Comparison of ENCODE assay signal across 8 mouse cellular contexts in genomic region chr4:135889884-135890283, GRCm38 (mm10). TPM values are rescaled to one million over a fixed set of nuclear protein-coding genes. Genes with fewer than 3 reads are reported as not detected.
A peak's percentile ranks its signal among the peaks of the same experiment; 100 is the strongest.
DNase-seq lines count a peak whose midpoint lies in the region; ATAC-seq lines count a peak whose summit lies in the region.

No protein-coding gene starts in this region.

- peak; percentile 82 for DNase-seq in 416B (ENCODE audit: low read depth)
- DNase-seq in adrenal gland, adult 18-20 months (ENCODE audit: low spot score in 2 of 2), result peak; percentile 73 to 80
- DNase-seq in embryo, embryonic 9.5 days (ENCODE audit: extremely low spot score), result peak; percentile 65
- peak; percentile 85 to 88 for DNase-seq in heart, adult 18-20 months
- DNase-seq in kidney, adult 11 months, result peak; percentile 60
- DNase-seq in limb, embryonic 11.5 days (ENCODE audit: low spot score), result peak; percentile 78

- ATAC-seq in limb, embryonic 11.5 days (ENCODE audit: insufficient number of reproducible peaks, low FRiP score, low TSS enrichment, low read depth), result no peak
- peak; percentile 90 for ATAC-seq in monocyte, adult 5-6 weeks (replicated peaks; ENCODE audit: insufficient number of reproducible peaks, low FRiP score, low TSS enrichment, poor library complexity, severe bottlenecking)
- peak; percentile 81; the same call in 1 of the 2 replicates for ATAC-seq in stomach, embryonic 14.5 days (ENCODE audit: insufficient number of reproducible peaks, insufficient read depth, low FRiP score, low read depth)

- H3K9ac ChIP-seq in limb, embryonic 11.5 days (ENCODE audit: low read length), result no peak overlapping the region
- no peak overlapping the region for H3K9ac ChIP-seq in stomach, embryonic 14.5 days (replicated peaks; ENCODE audit: low read depth, low read length)

- H3K4me2 ChIP-seq in limb, embryonic 11.5 days (ENCODE audit: low read depth, severe bottlenecking), result no peak overlapping the region
- no peak overlapping the region for H3K4me2 ChIP-seq in stomach, embryonic 14.5 days (replicated peaks; ENCODE audit: low read depth, low read length)

- no peaks in the 10 kb centered on the region for H3K27me3 ChIP-seq in limb, embryonic 11.5 days (ENCODE audit: control insufficient read depth, insufficient read depth, low read length)
- H3K27me3 ChIP-seq in stomach, embryonic 14.5 days (ENCODE audit: control insufficient read depth, insufficient read depth, low read length), result no peaks in the 10 kb centered on the region

- no peaks in the 10 kb centered on the region for H3K36me3 ChIP-seq in limb, embryonic 11.5 days (ENCODE audit: control insufficient read depth, insufficient read depth, low read length)
- H3K36me3 ChIP-seq in stomach, embryonic 14.5 days (ENCODE audit: control insufficient read depth, insufficient read depth, low read length), result no peaks in the 10 kb centered on the region

- H3K4me1 ChIP-seq in limb, embryonic 11.5 days (ENCODE audit: control insufficient read depth, insufficient read depth, low read length), result no peaks in the 10 kb centered on the region; the same call in 1 of the 2 replicates
- no peaks in the 10 kb centered on the region for H3K4me1 ChIP-seq in stomach, embryonic 14.5 days (ENCODE audit: control insufficient read depth, insufficient read depth, low read length)

- no peak overlapping the region for H3K4me3 ChIP-seq in limb, embryonic 11.5 days (ENCODE audit: low read depth, low read length)
- H3K4me3 ChIP-seq in stomach, embryonic 14.5 days (ENCODE audit: low read depth, low read length), result no peak overlapping the region

- H3K27ac ChIP-seq in limb, embryonic 11.5 days (replicated peaks; ENCODE audit: low read depth, low read length), result no peak overlapping the region
- H3K27ac ChIP-seq in stomach, embryonic 14.5 days (ENCODE audit: low read length), result no peak overlapping the region

- no peaks in the 10 kb centered on the region for H3K9me3 ChIP-seq in limb, embryonic 11.5 days (ENCODE audit: control insufficient read depth, low read length)
- no peaks in the 10 kb centered on the region for H3K9me3 ChIP-seq in stomach, embryonic 14.5 days (ENCODE audit: control insufficient read depth, low read depth, low read length)

- WGBS in limb, embryonic 11.5 days, result 14% methylated on average over 4 of the region's 4 CpGs
- 5% methylated on average over 4 of the region's 4 CpGs for WGBS in stomach, embryonic 14.5 days

RNA-seq across cellular contexts. Expression of gene Cnr2, which starts 5.3 kb away (rescaled TPM):
- total RNA-seq in adrenal gland, adult 18-20 months (2021), result 1 to 10 TPM in 1 of 2 experiments, under 1 TPM in 1; 0.93 to 1.8 TPM
- 1 to 10 TPM in 1 of 2 experiments, under 1 TPM in 1; 0.52 to 1.7 TPM for total RNA-seq in heart, adult 18-20 months (2021)
- polyA plus RNA-seq in limb, embryonic 11.5 days (2014; fragmentation: Nextera tagmentation; extraction: Ambion mirVana), result 0.23 and 0.51 TPM in 2 replicates
- 12.0 to 23.7 TPM (median 19.9 TPM) in 3 replicates for total RNA-seq in monocyte, adult 5-6 weeks (2017)
- 0.38 and 0.39 TPM in 2 replicates for polyA plus RNA-seq in stomach, embryonic 14.5 days (2014; fragmentation: Nextera tagmentation; extraction: Ambion mirVana)

RNA-seq across cellular contexts. Expression of gene Pnrc2, which starts 16.2 kb away (rescaled TPM):
- total RNA-seq in adrenal gland, adult 18-20 months (2021), result 100 to 1,000 TPM in 1 of 2 experiments, 10 to 100 TPM in 1; 89.4 to 111 TPM
- total RNA-seq in heart, adult 18-20 months (2021), result 10 to 100 TPM; 62.7 to 68.0 TPM
- polyA plus RNA-seq in limb, embryonic 11.5 days (2014; fragmentation: Nextera tagmentation; extraction: Ambion mirVana), result 232 and 234 TPM in 2 replicates
- total RNA-seq in monocyte, adult 5-6 weeks (2017), result 342 to 380 TPM (median 364 TPM) in 3 replicates
- polyA plus RNA-seq in stomach, embryonic 14.5 days (2014; fragmentation: Nextera tagmentation; extraction: Ambion mirVana), result 172 and 189 TPM in 2 replicates

RNA-seq across cellular contexts. Expression of gene Fuca1, which starts 30.7 kb away (rescaled TPM):
- total RNA-seq in adrenal gland, adult 18-20 months (2021), result 100 to 1,000 TPM in 1 of 2 experiments, 10 to 100 TPM in 1; 95.5 to 101 TPM
- total RNA-seq in heart, adult 18-20 months (2021), result 10 to 100 TPM; 31.7 to 35.3 TPM
- polyA plus RNA-seq in limb, embryonic 11.5 days (2014; fragmentation: Nextera tagmentation; extraction: Ambion mirVana), result 40.1 and 40.8 TPM in 2 replicates
- 180 to 259 TPM (median 226 TPM) in 3 replicates for total RNA-seq in monocyte, adult 5-6 weeks (2017)
- polyA plus RNA-seq in stomach, embryonic 14.5 days (2014; fragmentation: Nextera tagmentation; extraction: Ambion mirVana), result 87.7 and 93.3 TPM in 2 replicates

RNA-seq across cellular contexts. Expression of gene Srsf10, which starts 34.3 kb away (rescaled TPM):
- 100 to 1,000 TPM in 1 of 2 experiments, 10 to 100 TPM in 1; 95.5 to 115 TPM for total RNA-seq in adrenal gland, adult 18-20 months (2021)
- total RNA-seq in heart, adult 18-20 months (2021), result 10 to 100 TPM; 40.6 to 50.5 TPM
- polyA plus RNA-seq in limb, embryonic 11.5 days (2014; fragmentation: Nextera tagmentation; extraction: Ambion mirVana), result 435 and 442 TPM in 2 replicates
- 233 to 426 TPM (median 303 TPM) in 3 replicates for total RNA-seq in monocyte, adult 5-6 weeks (2017)
- polyA plus RNA-seq in stomach, embryonic 14.5 days (2014; fragmentation: Nextera tagmentation; extraction: Ambion mirVana), result 297 and 298 TPM in 2 replicates

RNA-seq across cellular contexts. Expression of gene Hmgcl, which starts 56.4 kb away (rescaled TPM):
- 10 to 100 TPM; 53.2 to 62.3 TPM for total RNA-seq in adrenal gland, adult 18-20 months (2021)
- 10 to 100 TPM; 87.3 to 91.7 TPM for total RNA-seq in heart, adult 18-20 months (2021)
- 76.4 and 79.7 TPM in 2 replicates for polyA plus RNA-seq in limb, embryonic 11.5 days (2014; fragmentation: Nextera tagmentation; extraction: Ambion mirVana)
- 56.8 to 67.9 TPM (median 60.9 TPM) in 3 replicates for total RNA-seq in monocyte, adult 5-6 weeks (2017)
- polyA plus RNA-seq in stomach, embryonic 14.5 days (2014; fragmentation: Nextera tagmentation; extraction: Ambion mirVana), result 85.5 and 87.7 TPM in 2 replicates
